Mouse (Mus musculus) forebrain, embryonic 11.5 days (tissue): ENCODE results near the gene Tanc2. TPM values are rescaled to one million over a fixed set of nuclear protein-coding genes. Genes with fewer than 3 reads are reported as not detected.

Source experiments
- ATAC-seq: fragments of 200-750 bp; cut with Nextera tagmentation; replicated peaks from 2 replicates; pipeline ENCODE4 v1.8.0; 2017; ENCODE audit warnings: moderate TSS enrichment; ENCODE audit not compliant: low FRiP score
- DNase-seq: peaks from one replicate; pipeline ENCODE4 v3.0.0-alpha.2; 2017; ENCODE audit warnings: low spot score
- H3K27ac ChIP-seq: fragments of 300-500 bp; sonication (generic); 2 replicates; pipeline ENCODE4 v1.5.1; 2014; ENCODE audit warnings: low read depth, low read length
- H3K27me3 ChIP-seq: fragments of 300-500 bp; sonication (generic); 2 replicates; pipeline ENCODE4 v1.6.1; 2014; ENCODE audit warnings: mild to moderate bottlenecking, low read length, mixed read lengths; ENCODE audit not compliant: control insufficient read depth, insufficient read depth
- H3K36me3 ChIP-seq: fragments of 300-500 bp; sonication (generic); 2 replicates; pipeline ENCODE4 v1.6.1; 2014; ENCODE audit warnings: mild to moderate bottlenecking, low read length, moderate library complexity, mixed read lengths; ENCODE audit not compliant: control insufficient read depth, insufficient read depth
- H3K4me1 ChIP-seq: fragments of 300-500 bp; sonication (generic); replicated peaks from 2 replicates; pipeline ENCODE4 v1.6.1; 2014; ENCODE audit warnings: low read length, mixed read lengths; ENCODE audit not compliant: control insufficient read depth, insufficient read depth
- H3K4me2 ChIP-seq: fragments of 300-500 bp; sonication (generic); 2 replicates; pipeline ENCODE4 v1.6.1; 2014; ENCODE audit warnings: low read depth, mild to moderate bottlenecking, low read length, moderate library complexity, mixed read lengths; ENCODE audit not compliant: severe bottlenecking
- H3K4me3 ChIP-seq: fragments of 300-500 bp; sonication (generic); 2 replicates; pipeline ENCODE4 v1.5.1; 2014; ENCODE audit warnings: low read depth, low read length
- H3K9ac ChIP-seq: fragments of 300-500 bp; sonication (generic); 2 replicates; pipeline ENCODE4 v1.6.1; 2014; ENCODE audit warnings: low read length
- H3K9me3 ChIP-seq: fragments of 300-500 bp; sonication (generic); 2 replicates; pipeline ENCODE4 v1.6.1; 2016; ENCODE audit warnings: low read length, mixed read lengths; ENCODE audit not compliant: control insufficient read depth
- WGBS: fragments of 180-500 bp; shearing (Covaris S2); extraction: QIAGEN DNeasy Blood & Tissue Kit; methylation state at CpG from one replicate; pipeline ENCODE4 v1.1.7; 2014; 5-methylcytosine and 5-hydroxymethylcytosine counted together
- polyA plus RNA-seq: library from polyadenylated mRNA; unstranded; fragments of >200 nt; fragmentation: Nextera tagmentation; extraction: Ambion mirVana; gene quantifications from 2 replicates; pipeline ENCODE4 v1.2.1, GENCODE M21; 2014

Gene Tanc2
- 13.9 and 17.7 TPM in 2 replicates for polyA plus RNA-seq

DNA sequence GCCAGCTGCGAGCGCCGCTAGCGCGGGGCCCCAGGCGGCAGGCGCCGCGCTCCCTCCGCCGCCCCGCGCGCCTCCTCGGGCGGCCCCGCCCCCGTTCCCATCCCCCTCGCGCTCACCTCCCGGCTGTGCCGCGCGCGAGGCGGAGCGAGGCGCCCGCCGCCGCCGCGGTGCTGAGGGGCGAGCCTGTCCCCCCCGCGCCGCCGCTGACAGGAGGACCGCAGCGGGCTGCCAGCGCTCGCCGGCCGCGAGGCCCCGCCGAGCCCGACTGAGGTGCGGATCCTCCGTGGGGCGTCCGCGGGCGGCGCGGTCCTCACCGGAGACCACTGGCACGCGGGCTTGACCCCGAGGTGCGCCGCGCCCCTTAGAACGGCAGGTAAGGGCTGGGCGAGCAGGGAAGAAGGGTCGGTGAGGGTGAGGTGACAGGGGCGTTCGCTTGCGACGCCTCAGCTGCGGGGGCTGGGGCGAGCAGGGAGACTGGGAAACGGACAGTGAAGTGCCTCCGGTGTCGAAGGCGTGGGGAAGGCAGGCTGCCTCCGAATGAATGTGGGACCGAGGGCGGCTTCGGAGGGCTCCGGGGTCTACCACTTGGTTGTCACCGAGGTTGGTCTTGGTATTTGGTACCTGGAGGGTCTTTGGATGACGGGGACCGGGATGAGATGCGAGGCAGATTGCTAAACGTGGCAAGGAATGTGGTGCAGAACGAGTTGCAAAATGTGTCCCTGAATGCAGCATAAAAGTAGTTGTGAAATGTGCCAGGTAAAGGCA lies at the start of gene Tanc2:
TSS of gene Tanc2 (plus strand) at position 110 of the 765 bp plus-strand sequence.
- DNase-seq (peak; percentile 76), ATAC-seq (no peak; the same call in 1 of the 2 replicates)
- under 1% methylated on average over 43 of the region's 87 CpGs for WGBS
- no peaks in the 10 kb centered on the region for H3K27me3 ChIP-seq
- H3K27ac ChIP-seq, result peak within 1 kb of the TSS; percentile 87
- H3K36me3 ChIP-seq, result no peaks in the 10 kb centered on the region
- H3K4me2 ChIP-seq, result peak within 1 kb of the TSS; percentile 97
- H3K9ac ChIP-seq, result peak within 1 kb of the TSS; percentile 84
- no peaks in the 10 kb centered on the region for H3K9me3 ChIP-seq
- no peaks in the 10 kb centered on the region for H3K4me1 ChIP-seq
- peak within 1 kb of the TSS; percentile 81 for H3K4me3 ChIP-seq

DNA sequence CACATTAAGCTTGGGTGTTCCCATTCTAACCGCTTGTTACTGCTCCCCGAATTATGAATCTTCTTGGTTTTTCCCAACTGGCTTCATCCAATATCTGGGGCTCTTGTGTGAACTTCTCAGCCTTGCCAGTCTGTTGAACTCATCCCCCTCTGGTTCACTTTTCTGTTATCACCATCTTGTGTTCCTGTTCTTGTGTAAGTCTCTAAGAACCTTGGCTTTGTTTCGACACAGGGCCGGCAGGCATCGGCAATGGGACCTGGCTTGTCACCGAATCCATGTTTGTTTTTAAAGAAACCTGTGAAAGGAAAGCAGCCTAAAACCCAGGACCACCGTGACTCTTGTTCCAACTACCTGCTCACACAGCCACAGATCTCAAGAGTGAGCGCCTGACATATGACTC lies 49.0 kb upstream of the Tanc2 start:
- ATAC-seq (no peak), DNase-seq (no peak)
- Histone ChIP-seq H3K4me3 (no peak overlapping the region), H3K4me1 (no peaks in the 10 kb centered on the region; the same call in 1 of the 2 replicates), H3K36me3 (no peaks in the 10 kb centered on the region), H3K9ac (no peak overlapping the region), H3K4me2 (no peak overlapping the region), H3K9me3 (no peaks in the 10 kb centered on the region), H3K27ac (no peak overlapping the region), H3K27me3 (no peaks in the 10 kb centered on the region)
- whole genome bisulfite sequencing, result 95% methylated on average over 8 of the region's 8 CpGs

GRCm38 (mm10) chr11:105541366-105541765 lies 48.4 kb upstream of the Tanc2 start:
- no peak overlapping the region for H3K9ac ChIP-seq
- ATAC-seq, result no peak
- no peak overlapping the region for H3K27ac ChIP-seq
- no peaks in the 10 kb centered on the region for H3K36me3 ChIP-seq
- DNase-seq, result no peak
- no peak overlapping the region for H3K4me3 ChIP-seq
- no peak overlapping the region for H3K4me2 ChIP-seq
- no peaks in the 10 kb centered on the region for H3K9me3 ChIP-seq
- 83% methylated on average over 4 of the region's 4 CpGs for WGBS
- H3K4me1 ChIP-seq, result no peaks in the 10 kb centered on the region; the same call in 1 of the 2 replicates
- no peaks in the 10 kb centered on the region for H3K27me3 ChIP-seq

DNA sequence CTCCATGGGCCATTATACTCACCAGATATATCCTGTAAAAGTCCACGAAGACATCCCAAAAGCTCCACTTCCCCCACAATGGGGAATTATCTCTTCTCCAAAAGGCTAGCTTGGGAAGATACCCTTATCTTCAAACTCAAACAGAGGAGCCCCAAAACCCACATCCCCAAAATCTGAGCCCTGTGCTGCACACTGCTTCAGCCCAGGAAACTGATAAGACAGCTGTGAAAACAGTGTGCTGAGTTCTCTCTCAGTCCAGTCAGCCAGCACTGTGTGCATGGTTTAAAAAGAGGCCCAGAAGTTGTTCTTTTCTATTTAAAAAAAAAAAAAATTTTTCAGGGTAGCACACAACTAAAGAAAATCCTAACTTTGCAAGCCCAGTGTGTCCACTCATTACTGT lies 47.7 kb upstream of the Tanc2 start:
- no peak overlapping the region for H3K4me2 ChIP-seq
- 41% methylated on average over 1 of the region's 1 CpGs for WGBS
- no peaks in the 10 kb centered on the region for H3K36me3 ChIP-seq
- H3K9ac ChIP-seq, result no peak overlapping the region
- DNase-seq (no peak), ATAC-seq (no peak)
- H3K4me3 ChIP-seq, result no peak overlapping the region
- H3K27me3 ChIP-seq, result no peaks in the 10 kb centered on the region
- H3K9me3 ChIP-seq, result no peaks in the 10 kb centered on the region
- H3K27ac ChIP-seq, result no peak overlapping the region
- H3K4me1 ChIP-seq, result no peaks in the 10 kb centered on the region; the same call in 1 of the 2 replicates

- H3K4me2 ChIP-seq, result no peak overlapping the region
- H3K36me3 ChIP-seq, result no peaks in the 10 kb centered on the region
- no peaks in the 10 kb centered on the region for H3K27me3 ChIP-seq
- ATAC-seq (no peak), DNase-seq (no peak)
- no peak overlapping the region for H3K27ac ChIP-seq
- H3K9me3 ChIP-seq, result no peaks in the 10 kb centered on the region
- no peaks in the 10 kb centered on the region; the same call in 1 of the 2 replicates for H3K4me1 ChIP-seq
- H3K4me3 ChIP-seq, result no peak overlapping the region
- H3K9ac ChIP-seq, result no peak overlapping the region
- WGBS, result 61% methylated on average over 8 of the region's 8 CpGs
Measured at GRCm38 (mm10) chr11:105545801-105546200, 44.0 kb upstream of the Tanc2 start.

GRCm38 (mm10) chr11:105546393-105546792 lies 43.4 kb upstream of the Tanc2 start:
- Histone ChIP-seq H3K27me3 (no peaks in the 10 kb centered on the region), H3K4me2 (no peak overlapping the region), H3K4me1 (no peaks in the 10 kb centered on the region; the same call in 1 of the 2 replicates), H3K27ac (no peak overlapping the region), H3K9ac (no peak overlapping the region), H3K9me3 (no peaks in the 10 kb centered on the region), H3K36me3 (no peaks in the 10 kb centered on the region), H3K4me3 (no peak overlapping the region)
- WGBS, result 62% methylated on average over 6 of the region's 6 CpGs
- no peak for ATAC-seq
- no peak for DNase-seq

- no peak overlapping the region for H3K4me2 ChIP-seq
- DNase-seq, result no peak
- no peak overlapping the region for H3K4me3 ChIP-seq
- H3K36me3 ChIP-seq, result no peaks in the 10 kb centered on the region
- H3K9ac ChIP-seq, result no peak overlapping the region
- no peaks in the 10 kb centered on the region for H3K9me3 ChIP-seq
- ATAC-seq, result no peak
- 92% methylated on average over 6 of the region's 6 CpGs for WGBS
- H3K27me3 ChIP-seq, result no peaks in the 10 kb centered on the region
- no peak overlapping the region for H3K27ac ChIP-seq
- H3K4me1 ChIP-seq, result no peaks in the 10 kb centered on the region
Measured at GRCm38 (mm10) chr11:105548383-105548782, 41.4 kb upstream of the Tanc2 start.

GRCm38 (mm10) chr11:105549164-105550121 lies 40.3 kb upstream of the Tanc2 start:
- Histone ChIP-seq H3K4me2 (no peak overlapping the region), H3K27me3 (no peaks in the 10 kb centered on the region), H3K36me3 (no peaks in the 10 kb centered on the region), H3K9ac (no peak overlapping the region), H3K9me3 (no peaks in the 10 kb centered on the region), H3K4me1 (no peaks in the 10 kb centered on the region), H3K27ac (no peak overlapping the region), H3K4me3 (no peak overlapping the region)
- ATAC-seq (no peak), DNase-seq (no peak)
- 88% methylated on average over 9 of the region's 9 CpGs for WGBS
